Mouse (Mus musculus) monocyte, adult 59 days (primary cell): ENCODE results near the gene Ankk1. TPM values are rescaled to one million over a fixed set of nuclear protein-coding genes. Genes with fewer than 3 reads are reported as not detected.

Source experiments
- total RNA-seq, 2 experiments: library from RNA; stranded (reverse); gene quantifications; one replicate each; pipeline ENCODE4 v1.2.4; 2023

The Ankk1 gene
- not detected for total RNA-seq

GRCm38 (mm10) chr9:49426921-49427320 lies at the start of gene Ankk1:
Gene Ankk1, minus strand, starts transcription at chr9:49427021.

Other genes with a start within 250 kb of the Ankk1 start
- gene Gm4894, start 176.5 kb downstream of the Ankk1 start, total RNA-seq = not detected
- gene Drd2, start 86.4 kb downstream of the Ankk1 start, total RNA-seq = not detected
- 1 to 10 TPM; 1.6 to 2.7 TPM for gene Ttc12, start 59.2 kb upstream of the Ankk1 start, total RNA-seq